Mouse (Mus musculus) liver, embryonic 16.5 days (tissue): ENCODE measurements around the gene Rnf126. TPM values are rescaled to one million over a fixed set of nuclear protein-coding genes. Genes with fewer than 3 reads are reported as not detected.
A peak's percentile ranks its signal among the peaks of the same experiment; 100 is the strongest.

Source experiments
- ATAC-seq: fragments of 200-750 bp; cut with Nextera tagmentation; 2 replicates; pipeline ENCODE4 v1.8.0; 2017; ENCODE audit warnings: low read depth, mild to moderate bottlenecking, moderate number of reproducible peaks, moderate library complexity
- H3K27ac ChIP-seq: fragments of 300-500 bp; sonication (generic); 2 replicates; pipeline ENCODE4 v1.5.1; 2014; ENCODE audit warnings: mild to moderate bottlenecking, low read length
- H3K27me3 ChIP-seq: fragments of 300-500 bp; sonication (generic); 2 replicates; pipeline ENCODE4 v1.6.1; 2014; ENCODE audit warnings: low read depth, low read length, mixed read lengths; ENCODE audit not compliant: control insufficient read depth, insufficient read depth
- H3K36me3 ChIP-seq: fragments of 300-500 bp; sonication (generic); 2 replicates; pipeline ENCODE4 v1.6.1; 2014; ENCODE audit warnings: mild to moderate bottlenecking; ENCODE audit not compliant: control insufficient read depth, insufficient read depth
- H3K4me1 ChIP-seq: fragments of 300-500 bp; sonication (generic); 2 replicates; pipeline ENCODE4 v1.6.1; 2014; ENCODE audit warnings: low read depth, low read length, mixed read lengths; ENCODE audit not compliant: control insufficient read depth
- H3K4me2 ChIP-seq: fragments of 300-500 bp; sonication (generic); 2 replicates; pipeline ENCODE4 v1.6.1; 2014; ENCODE audit warnings: low read depth, low read length, mixed read lengths
- H3K4me3 ChIP-seq: fragments of 300-500 bp; sonication (generic); 2 replicates; pipeline ENCODE4 v1.5.1; 2014; ENCODE audit warnings: low read depth, mild to moderate bottlenecking, low read length
- H3K9ac ChIP-seq: fragments of 300-500 bp; sonication (generic); 2 replicates; pipeline ENCODE4 v1.6.1; 2014; ENCODE audit warnings: low read depth, low read length
- H3K9me3 ChIP-seq: fragments of 300-500 bp; sonication (generic); replicated peaks from 2 replicates; pipeline ENCODE4 v1.6.1; 2016; ENCODE audit warnings: low read length; ENCODE audit not compliant: control insufficient read depth
- WGBS: fragments of 180-500 bp; shearing (Covaris S2); extraction: QIAGEN DNeasy Blood & Tissue Kit; methylation state at CpG from one replicate; pipeline ENCODE4 v1.1.7; 2014; ENCODE audit not compliant: insufficient replicate concordance; 5-methylcytosine and 5-hydroxymethylcytosine counted together
- polyA plus RNA-seq: library from polyadenylated mRNA; unstranded; fragments of >200 nt; fragmentation: Nextera tagmentation; extraction: Ambion mirVana; gene quantifications from 2 replicates; pipeline ENCODE4 v1.2.1, GENCODE M21; 2015

Gene Rnf126
- polyA plus RNA-seq, 1 experiment from 2014 or later = 26.2 TPM

DNA sequence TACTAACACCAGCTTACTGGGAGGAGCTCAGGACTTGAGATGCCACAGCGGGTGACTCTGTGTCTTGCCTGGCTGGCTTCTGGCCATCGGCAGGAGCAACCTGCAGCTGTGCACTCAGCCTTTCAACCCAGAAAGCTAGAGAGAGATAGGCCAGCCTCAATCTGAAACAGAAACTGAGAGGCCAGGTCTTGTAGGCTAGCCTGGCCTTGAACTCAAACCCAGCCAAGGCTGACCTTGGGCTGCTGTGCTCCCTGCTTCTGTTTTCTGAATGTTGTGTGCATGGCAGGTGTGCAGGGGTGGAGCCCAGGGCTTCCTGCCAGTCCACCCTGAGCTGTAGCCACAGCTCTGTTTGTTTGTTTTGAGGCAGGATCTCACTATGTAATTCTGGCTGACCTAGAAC is 6.5 kb upstream of the Rnf126 start:
- Histone ChIP-seq H3K4me3 (no peak overlapping the region), H3K4me1 (peaks cover 4% of the 10 kb centered on the region), H3K27me3 (peaks cover 18% of the 10 kb centered on the region), H3K27ac (no peak overlapping the region), H3K9me3 (peaks cover 5% of the 10 kb centered on the region; the same call in 1 of the 2 replicates), H3K4me2 (no peak overlapping the region), H3K36me3 (no peaks in the 10 kb centered on the region), H3K9ac (no peak overlapping the region)
- no peak for ATAC-seq
- 80% methylated on average over 2 of the region's 2 CpGs for WGBS

- Histone ChIP-seq H3K4me1 (peaks cover 12% of the 10 kb centered on the region), H3K4me2 (no peak overlapping the region), H3K9me3 (peaks cover 5% of the 10 kb centered on the region; the same call in 1 of the 2 replicates), H3K4me3 (no peak overlapping the region), H3K9ac (no peak overlapping the region), H3K36me3 (no peaks in the 10 kb centered on the region), H3K27ac (no peak overlapping the region), H3K27me3 (peaks cover 9% of the 10 kb centered on the region)
- ATAC-seq = no peak
- 82% methylated on average over 3 of the region's 3 CpGs for WGBS
These were observed 5.6 kb upstream of the Rnf126 start for GRCm38 (mm10) chr10:79772320-79772719.

GRCm38 (mm10) chr10:79769329-79769728 is 2.6 kb upstream of the Rnf126 start:
- H3K9me3 ChIP-seq = 0 out of 2 replicates have a peak, but pooled peaks cover 3% of the 10 kb centered on the region
- ATAC-seq = no peak
- 56% methylated on average over 4 of the region's 4 CpGs for WGBS
- H3K36me3 ChIP-seq = no peaks in the 10 kb centered on the region
- H3K4me1 ChIP-seq = peaks cover 24% of the 10 kb centered on the region
- no peak overlapping the region for H3K27ac ChIP-seq
- no peak overlapping the region for H3K4me2 ChIP-seq
- H3K4me3 ChIP-seq = no peak overlapping the region
- no peak overlapping the region for H3K9ac ChIP-seq
- no peaks in the 10 kb centered on the region for H3K27me3 ChIP-seq

GRCm38 (mm10) chr10:79768400-79768799 is 1.6 kb upstream of the Rnf126 start:
- Histone ChIP-seq H3K9ac (no peak overlapping the region), H3K36me3 (no peaks in the 10 kb centered on the region), H3K4me3 (no peak overlapping the region), H3K27me3 (no peaks in the 10 kb centered on the region), H3K4me1 (peaks cover 27% of the 10 kb centered on the region), H3K4me2 (no peak overlapping the region), H3K27ac (no peak overlapping the region), H3K9me3 (0 out of 2 replicates have a peak, but pooled peaks cover 3% of the 10 kb centered on the region)
- no peak for ATAC-seq
- 2% methylated on average over 5 of the region's 5 CpGs for WGBS

- Histone ChIP-seq H3K4me2 (peak overlapping the region; percentile 84), H3K4me1 (peaks cover 27% of the 10 kb centered on the region), H3K36me3 (no peaks in the 10 kb centered on the region), H3K9ac (peak overlapping the region; percentile 60), H3K4me3 (peak overlapping the region; percentile 95), H3K27me3 (no peaks in the 10 kb centered on the region), H3K27ac (peak overlapping the region; percentile 88), H3K9me3 (0 out of 2 replicates have a peak, but pooled peaks cover 3% of the 10 kb centered on the region)
- peak; percentile 36 for ATAC-seq
- WGBS = 11% methylated on average over 40 of the region's 40 CpGs
These were observed 856 bp upstream of the Rnf126 start for GRCm38 (mm10) chr10:79767372-79768244.

- Histone ChIP-seq H3K4me2 (peak overlapping the region; percentile 84), H3K27me3 (no peaks in the 10 kb centered on the region), H3K4me1 (peaks cover 27% of the 10 kb centered on the region), H3K36me3 (peaks cover 11% of the 10 kb centered on the region), H3K9ac (peak overlapping the region; percentile 93), H3K9me3 (no peaks in the 10 kb centered on the region), H3K4me3 (peak overlapping the region; percentile 95), H3K27ac (peak overlapping the region; percentile 88; the same call in 1 of the 2 replicates)
- no peak for ATAC-seq
- 6% methylated on average over 16 of the region's 16 CpGs for WGBS
These were observed 698 bp downstream of the Rnf126 start for GRCm38 (mm10) chr10:79766001-79766507.

- no peaks in the 10 kb centered on the region for H3K9me3 ChIP-seq
- H3K9ac ChIP-seq = peak overlapping the region; percentile 93
- peak overlapping the region; percentile 84 for H3K4me2 ChIP-seq
- H3K27ac ChIP-seq = 0 out of 2 replicates have a peak overlapping the region, but pooled peaks have one; percentile 14
- H3K4me1 ChIP-seq = peaks cover 27% of the 10 kb centered on the region
- peaks cover 16% of the 10 kb centered on the region for H3K36me3 ChIP-seq
- H3K4me3 ChIP-seq = peak overlapping the region; percentile 95
- ATAC-seq = no peak
- 68% methylated on average over 2 of the region's 2 CpGs for WGBS
- no peaks in the 10 kb centered on the region for H3K27me3 ChIP-seq
These were observed 1.5 kb downstream of the Rnf126 start for GRCm38 (mm10) chr10:79765228-79765745.

- H3K36me3 ChIP-seq = peaks cover 18% of the 10 kb centered on the region
- H3K9me3 ChIP-seq = no peaks in the 10 kb centered on the region
- no peak overlapping the region for H3K9ac ChIP-seq
- H3K27ac ChIP-seq = no peak overlapping the region
- peaks cover 27% of the 10 kb centered on the region for H3K4me1 ChIP-seq
- WGBS = 63% methylated on average over 7 of the region's 7 CpGs
- ATAC-seq = no peak
- H3K4me3 ChIP-seq = no peak overlapping the region
- no peak overlapping the region for H3K4me2 ChIP-seq
- H3K27me3 ChIP-seq = no peaks in the 10 kb centered on the region
These were observed 2.5 kb downstream of the Rnf126 start for GRCm38 (mm10) chr10:79764234-79764633.

DNA sequence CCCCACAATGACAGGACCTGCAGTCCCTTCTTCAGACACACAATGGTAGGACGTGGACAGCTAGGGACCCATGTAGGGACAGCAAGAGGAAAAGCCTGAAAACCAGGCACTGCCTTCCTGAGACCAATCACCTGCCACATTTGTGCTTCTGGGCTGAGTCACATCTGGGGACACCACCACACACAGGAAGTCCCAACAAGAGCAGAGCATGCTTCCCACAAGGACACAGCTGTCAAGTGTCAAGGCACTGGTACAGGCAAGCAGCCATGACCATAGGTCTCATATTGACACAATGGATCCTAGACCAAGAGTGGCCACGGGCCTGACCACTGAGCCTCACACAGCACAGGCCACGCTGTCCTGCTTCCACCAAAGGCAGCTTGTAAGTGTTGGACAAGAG is 3.9 kb downstream of the Rnf126 start:
- peaks cover 31% of the 10 kb centered on the region for H3K36me3 ChIP-seq
- 75% methylated on average over 3 of the region's 3 CpGs for WGBS

More for the DNA sequence above, 3.9 kb downstream of the Rnf126 start:
- Histone ChIP-seq H3K4me2 (no peak overlapping the region), H3K27ac (no peak overlapping the region), H3K9ac (no peak overlapping the region), H3K4me3 (no peak overlapping the region), H3K27me3 (no peaks in the 10 kb centered on the region), H3K9me3 (no peaks in the 10 kb centered on the region), H3K4me1 (peaks cover 25% of the 10 kb centered on the region)
- no peak for ATAC-seq
